Mouse (Mus musculus) neural tube, embryonic 12.5 days (tissue): ENCODE data around the gene Actn4. TPM values are rescaled to one million over a fixed set of nuclear protein-coding genes. Genes with fewer than 3 reads are reported as not detected.
"Not testable (repeated sequence)": the region's sequence is repeated elsewhere in the genome, so short reads cannot be mapped to it uniquely, and the experiment has no call there.

Experiments
- ATAC-seq: fragments of 200-750 bp; cut with Nextera tagmentation; 2 replicates; pipeline ENCODE4 v1.8.0; 2017; ENCODE audit warnings: low read depth, mild to moderate bottlenecking, moderate TSS enrichment, moderate library complexity; ENCODE audit not compliant: low FRiP score
- H3K27ac ChIP-seq: fragments of 300-500 bp; sonication (generic); 2 replicates; pipeline ENCODE4 v1.5.1; 2016
- H3K27me3 ChIP-seq: fragments of 300-500 bp; sonication (generic); replicated peaks from 2 replicates; pipeline ENCODE4 v1.6.1; 2016; ENCODE audit warnings: mild to moderate bottlenecking
- H3K36me3 ChIP-seq: fragments of 300-500 bp; sonication (generic); 2 replicates; pipeline ENCODE4 v1.6.1; 2016; ENCODE audit warnings: mild to moderate bottlenecking
- H3K4me1 ChIP-seq: fragments of 300-500 bp; sonication (generic); 2 replicates; pipeline ENCODE4 v1.6.1; 2016
- H3K4me2 ChIP-seq: fragments of 300-500 bp; sonication (generic); replicated peaks from 2 replicates; pipeline ENCODE4 v1.6.1; 2016; ENCODE audit warnings: mild to moderate bottlenecking
- H3K4me3 ChIP-seq: fragments of 300-500 bp; sonication (generic); 2 replicates; pipeline ENCODE4 v1.5.1; 2016
- H3K9ac ChIP-seq: fragments of 300-500 bp; sonication (generic); 2 replicates; pipeline ENCODE4 v1.6.1; 2016; ENCODE audit warnings: mild to moderate bottlenecking
- H3K9me3 ChIP-seq: fragments of 300-500 bp; sonication (generic); 2 replicates; pipeline ENCODE4 v1.6.1; 2016; ENCODE audit warnings: mild to moderate bottlenecking
- WGBS: fragments of 180-500 bp; shearing (Covaris S2); methylation state at CpG from one replicate; pipeline ENCODE4 v1.1.7; 2016; 5-methylcytosine and 5-hydroxymethylcytosine counted together
- polyA plus RNA-seq: library from polyadenylated mRNA; unstranded; fragments of >200 nt; fragmentation: Nextera tagmentation; extraction: Ambion mirVana; gene quantifications from 2 replicates; pipeline ENCODE4 v1.2.1, GENCODE M21; 2016

The Actn4 gene
- polyA plus RNA-seq, 1 experiment from 2014 or later: 192 TPM

DNA sequence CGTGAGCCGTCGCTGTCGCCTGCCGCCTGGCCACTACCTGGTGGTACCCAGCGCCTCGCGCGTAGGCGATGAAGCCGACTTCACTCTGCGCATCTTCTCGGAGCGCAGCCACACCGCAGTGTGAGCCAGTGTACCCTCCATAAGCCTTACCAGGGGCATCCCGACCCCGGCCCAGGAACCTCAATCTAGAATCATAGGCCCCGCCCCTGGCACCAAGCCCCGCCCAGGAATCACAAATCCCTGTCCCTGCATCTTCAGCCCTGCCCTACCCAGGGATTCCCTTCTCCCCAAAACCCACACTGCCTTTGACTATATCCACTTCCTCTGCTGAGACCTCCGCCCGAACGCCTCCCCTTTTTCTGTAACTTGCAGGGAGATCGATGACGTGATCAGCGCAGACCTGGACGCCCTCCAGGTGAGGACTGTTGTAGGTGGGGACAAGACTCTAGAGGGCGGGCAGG, 73.4 kb downstream of the Actn4 start:
- H3K27me3 ChIP-seq: peaks cover 37% of the 10 kb centered on the region

DNA sequence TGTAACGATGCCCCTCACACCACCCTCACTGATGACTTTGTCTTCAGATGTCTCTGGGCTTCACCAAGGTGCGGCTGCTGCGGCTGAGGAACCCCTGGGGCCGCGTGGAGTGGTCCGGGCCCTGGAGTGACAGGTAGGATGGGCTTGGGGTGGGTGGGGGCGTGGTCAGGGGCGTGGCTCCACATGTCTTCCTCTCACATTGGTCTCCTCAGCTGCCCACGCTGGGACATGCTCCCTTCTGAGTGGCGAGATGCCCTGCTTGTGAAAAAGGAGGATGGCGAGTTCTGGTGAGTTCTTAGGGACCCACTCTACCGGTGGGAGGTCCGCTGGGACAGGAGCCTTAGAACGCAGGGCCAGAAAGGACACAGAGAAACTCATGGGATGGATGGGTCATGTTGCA, 75.7 kb downstream of the Actn4 start:
- Histone ChIP-seq H3K4me3 (no peak overlapping the region), H3K9ac (no peak overlapping the region), H3K4me2 (no peak overlapping the region), H3K27ac (no peak overlapping the region), H3K27me3 (peaks cover 37% of the 10 kb centered on the region), H3K36me3 (peaks cover 8% of the 10 kb centered on the region; the same call in 1 of the 2 replicates), H3K9me3 (no peaks in the 10 kb centered on the region), H3K4me1 (peaks cover 12% of the 10 kb centered on the region)
- ATAC-seq: no peak
- WGBS: 22% methylated on average over 14 of the region's 14 CpGs

More for the DNA sequence above, 73.4 kb downstream of the Actn4 start:
- peak; percentile 17; the same call in 1 of the 2 replicates for ATAC-seq
- Histone ChIP-seq H3K4me1 (peaks cover 10% of the 10 kb centered on the region), H3K4me3 (peak overlapping the region; percentile 29), H3K4me2 (peak overlapping the region; percentile 63), H3K9ac (peak overlapping the region; percentile 56), H3K36me3 (peaks cover 28% of the 10 kb centered on the region), H3K9me3 (no peaks in the 10 kb centered on the region), H3K27ac (no peak overlapping the region)
- WGBS: 2% methylated on average over 27 of the region's 27 CpGs

DNA sequence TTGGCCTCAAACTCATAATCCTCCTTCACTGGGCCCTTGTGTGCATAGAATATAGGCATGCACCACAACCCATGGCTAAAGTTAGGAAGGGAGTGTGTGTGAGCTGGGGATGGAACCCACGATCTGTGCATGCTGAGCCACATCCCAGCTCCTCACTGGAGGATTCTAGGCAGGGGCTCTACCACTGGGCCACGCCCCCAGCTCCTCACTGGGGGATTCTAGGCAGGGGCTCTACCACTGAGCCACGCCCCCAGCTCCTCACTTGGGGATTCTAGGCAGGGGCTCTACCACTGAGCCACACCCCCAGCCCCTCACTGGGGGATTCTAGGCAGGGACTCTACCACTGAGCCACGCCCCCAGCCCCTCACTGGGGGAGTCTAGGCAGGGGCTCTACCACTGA, 78.4 kb downstream of the Actn4 start:
- not testable (repeated sequence) for H3K9ac ChIP-seq, H3K27ac ChIP-seq, ATAC-seq, H3K36me3 ChIP-seq, H3K4me2 ChIP-seq, H3K9me3 ChIP-seq, H3K4me3 ChIP-seq
- H3K4me1 ChIP-seq: peaks cover 10% of the 10 kb centered on the region
- 77% methylated on average over 4 of the region's 4 CpGs for WGBS
- peaks cover 17% of the 10 kb centered on the region for H3K27me3 ChIP-seq

DNA sequence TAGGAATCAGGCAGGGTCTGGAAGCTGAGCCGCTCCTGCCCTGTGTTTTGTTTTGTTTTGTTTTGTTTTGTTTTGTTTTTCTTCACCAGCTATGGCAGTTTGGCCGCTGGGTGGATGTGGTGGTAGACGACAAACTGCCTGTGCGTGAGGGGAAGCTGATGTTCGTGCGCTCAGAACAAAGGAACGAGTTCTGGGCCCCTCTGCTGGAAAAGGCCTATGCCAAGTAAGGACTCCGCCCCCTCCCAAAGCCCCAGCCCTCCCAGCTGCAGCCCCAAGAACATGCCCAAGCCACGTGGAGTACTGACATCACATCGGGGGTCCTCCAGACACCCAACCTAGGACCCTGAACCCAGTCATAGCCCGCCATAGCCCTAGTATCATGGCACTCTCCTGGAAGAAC, 79.1 kb downstream of the Actn4 start:
- WGBS: 82% methylated on average over 11 of the region's 11 CpGs
- Histone ChIP-seq H3K9me3 (no peaks in the 10 kb centered on the region), H3K4me3 (no peak overlapping the region), H3K4me2 (no peak overlapping the region), H3K36me3 (no peaks in the 10 kb centered on the region), H3K9ac (no peak overlapping the region), H3K27me3 (peaks cover 10% of the 10 kb centered on the region), H3K4me1 (peaks cover 4% of the 10 kb centered on the region; the same call in 1 of the 2 replicates), H3K27ac (no peak overlapping the region)
- no peak for ATAC-seq

GRCm38 (mm10) chr7:28881199-28881598, 80.9 kb downstream of the Actn4 start, which contains the start of gene Capn12:
Gene Capn12 (plus strand): TSS chr7:28881422.
- H3K9me3 ChIP-seq: no peaks in the 10 kb centered on the region
- H3K4me1 ChIP-seq: peaks cover 4% of the 10 kb centered on the region; the same call in 1 of the 2 replicates
- 31% methylated on average over 13 of the region's 13 CpGs for WGBS
- H3K4me3 ChIP-seq: no peak within 1 kb of the TSS
- H3K9ac ChIP-seq: no peak within 1 kb of the TSS
- H3K4me2 ChIP-seq: no peak within 1 kb of the TSS
- H3K27me3 ChIP-seq: no peaks in the 10 kb centered on the region; the same call in 1 of the 2 replicates
- ATAC-seq: no peak
- no peaks in the 10 kb centered on the region for H3K36me3 ChIP-seq
- no peak within 1 kb of the TSS for H3K27ac ChIP-seq

DNA sequence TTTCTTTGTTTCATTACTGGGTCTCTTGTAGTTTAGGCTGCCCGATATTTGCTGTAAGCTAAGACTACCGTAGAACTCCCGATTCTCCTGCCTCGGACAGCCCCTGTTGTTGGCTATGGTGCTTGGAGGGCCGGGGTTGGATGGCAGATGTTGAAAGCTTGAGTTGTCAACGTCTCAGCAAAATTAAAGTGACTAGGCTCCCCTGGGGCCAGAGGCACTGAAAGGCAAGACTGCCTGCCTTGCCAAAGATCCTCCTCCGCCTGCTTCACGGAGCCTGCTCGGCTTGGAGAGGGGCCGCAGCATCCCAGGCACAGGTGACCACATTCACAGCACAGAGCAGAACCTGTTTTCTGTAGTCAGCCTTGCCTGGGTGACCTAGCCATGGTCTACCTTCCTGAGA, 81.6 kb downstream of the Actn4 start:
- H3K9ac ChIP-seq: no peak overlapping the region
- WGBS: 86% methylated on average over 10 of the region's 10 CpGs
- no peaks in the 10 kb centered on the region for H3K9me3 ChIP-seq
- ATAC-seq: no peak
- no peak overlapping the region for H3K4me3 ChIP-seq
- no peaks in the 10 kb centered on the region for H3K27me3 ChIP-seq
- no peak overlapping the region for H3K27ac ChIP-seq
- H3K36me3 ChIP-seq: no peaks in the 10 kb centered on the region
- H3K4me1 ChIP-seq: peaks cover 4% of the 10 kb centered on the region; the same call in 1 of the 2 replicates
- no peak overlapping the region for H3K4me2 ChIP-seq

DNA sequence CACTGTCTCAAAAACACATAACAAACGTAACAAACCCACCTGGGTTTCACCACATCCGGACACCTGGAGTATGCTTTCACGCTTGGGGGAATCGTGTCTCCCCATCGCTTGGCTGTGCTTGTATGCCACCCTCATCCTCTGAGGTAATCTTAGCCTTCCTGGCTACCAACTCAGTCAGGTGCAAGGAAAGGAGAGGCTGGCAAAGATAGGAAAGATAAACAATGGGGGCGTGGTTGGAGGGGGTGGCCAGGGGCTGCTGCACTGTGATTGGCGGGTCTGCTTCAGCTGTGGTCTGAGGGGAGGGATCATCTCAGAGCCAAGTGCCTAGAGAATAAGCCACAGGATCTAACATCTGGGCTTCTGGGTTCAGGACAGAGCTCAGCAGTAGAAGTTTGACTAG, 82.5 kb downstream of the Actn4 start:
- Histone ChIP-seq H3K36me3 (no peaks in the 10 kb centered on the region), H3K4me2 (no peak overlapping the region), H3K4me1 (peaks cover 4% of the 10 kb centered on the region; the same call in 1 of the 2 replicates), H3K9ac (no peak overlapping the region), H3K27ac (no peak overlapping the region), H3K4me3 (no peak overlapping the region), H3K27me3 (no peaks in the 10 kb centered on the region), H3K9me3 (no peaks in the 10 kb centered on the region)
- WGBS: 82% methylated on average over 7 of the region's 7 CpGs
- no peak for ATAC-seq

GRCm38 (mm10) chr7:28877856-28878255, 84.3 kb downstream of the Actn4 start:
- no peak overlapping the region for H3K4me3 ChIP-seq
- no peak overlapping the region for H3K4me2 ChIP-seq
- H3K27ac ChIP-seq: no peak overlapping the region
- peaks cover 4% of the 10 kb centered on the region; the same call in 1 of the 2 replicates for H3K4me1 ChIP-seq
- no peaks in the 10 kb centered on the region for H3K36me3 ChIP-seq
- H3K9me3 ChIP-seq: no peaks in the 10 kb centered on the region
- H3K27me3 ChIP-seq: no peaks in the 10 kb centered on the region
- ATAC-seq: no peak
- no peak overlapping the region for H3K9ac ChIP-seq
- WGBS: 83% methylated on average over 4 of the region's 4 CpGs

DNA sequence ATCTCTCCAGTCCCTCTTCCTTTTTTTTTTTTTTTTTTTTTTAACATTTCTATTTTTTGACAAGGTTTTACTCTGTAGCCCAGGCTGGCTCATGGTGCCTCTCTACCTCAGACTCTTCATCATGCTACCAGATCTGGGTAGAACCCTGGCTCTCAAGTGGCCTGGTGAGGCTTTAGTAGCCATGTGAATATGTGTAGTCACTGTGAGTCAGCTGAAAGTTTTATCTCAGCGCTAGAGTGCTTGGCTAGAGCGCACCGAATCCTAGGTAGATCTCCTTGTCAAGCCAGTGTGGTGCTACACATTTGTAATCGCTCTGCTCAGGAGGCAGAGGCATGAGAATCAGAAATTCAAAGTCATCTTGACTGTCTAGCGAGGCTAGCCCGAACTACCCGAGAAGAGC, 85.0 kb downstream of the Actn4 start:
- H3K4me3 ChIP-seq: no peak overlapping the region
- no peak overlapping the region for H3K9ac ChIP-seq
- peaks cover 4% of the 10 kb centered on the region; the same call in 1 of the 2 replicates for H3K4me1 ChIP-seq
- WGBS: 82% methylated on average over 7 of the region's 7 CpGs
- no peak overlapping the region for H3K4me2 ChIP-seq
- no peak overlapping the region for H3K27ac ChIP-seq
- ATAC-seq: no peak
- no peaks in the 10 kb centered on the region for H3K9me3 ChIP-seq
- H3K27me3 ChIP-seq: no peaks in the 10 kb centered on the region
- no peaks in the 10 kb centered on the region for H3K36me3 ChIP-seq

GRCm38 (mm10) chr7:28876099-28876498, 86.0 kb downstream of the Actn4 start:
- Histone ChIP-seq H3K4me3 (no peak overlapping the region), H3K36me3 (no peaks in the 10 kb centered on the region), H3K9ac (no peak overlapping the region), H3K27ac (no peak overlapping the region), H3K9me3 (no peaks in the 10 kb centered on the region), H3K4me1 (no peaks in the 10 kb centered on the region), H3K27me3 (no peaks in the 10 kb centered on the region), H3K4me2 (no peak overlapping the region)
- no peak for ATAC-seq
- 75% methylated on average over 4 of the region's 4 CpGs for WGBS

DNA sequence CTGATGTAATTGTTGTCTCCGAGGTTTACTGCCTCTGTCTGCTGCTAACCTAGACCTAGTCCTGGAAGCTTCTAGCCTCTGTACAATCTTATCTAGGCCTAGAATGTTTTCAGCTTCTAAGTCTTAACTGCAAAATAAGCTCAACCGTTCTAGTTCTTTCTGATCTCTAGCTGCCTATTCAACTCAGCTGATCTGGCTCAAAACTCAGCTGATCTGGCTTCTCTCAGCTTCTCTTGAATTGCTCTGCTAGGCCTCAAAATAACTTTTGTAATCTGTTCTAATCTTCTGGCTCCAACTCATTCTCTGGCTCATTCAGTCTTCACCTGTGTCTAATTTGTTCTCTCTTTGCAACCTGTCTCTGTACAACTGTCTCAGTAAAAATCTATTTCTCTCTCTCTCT, 87.6 kb downstream of the Actn4 start:
- Histone ChIP-seq H3K36me3 (no peaks in the 10 kb centered on the region), H3K4me1 (no peaks in the 10 kb centered on the region), H3K4me3 (no peak overlapping the region), H3K9ac (no peak overlapping the region), H3K9me3 (no peaks in the 10 kb centered on the region), H3K27me3 (no peaks in the 10 kb centered on the region), H3K27ac (no peak overlapping the region), H3K4me2 (no peak overlapping the region)
- ATAC-seq: no peak
- 69% methylated on average over 2 of the region's 2 CpGs for WGBS

DNA sequence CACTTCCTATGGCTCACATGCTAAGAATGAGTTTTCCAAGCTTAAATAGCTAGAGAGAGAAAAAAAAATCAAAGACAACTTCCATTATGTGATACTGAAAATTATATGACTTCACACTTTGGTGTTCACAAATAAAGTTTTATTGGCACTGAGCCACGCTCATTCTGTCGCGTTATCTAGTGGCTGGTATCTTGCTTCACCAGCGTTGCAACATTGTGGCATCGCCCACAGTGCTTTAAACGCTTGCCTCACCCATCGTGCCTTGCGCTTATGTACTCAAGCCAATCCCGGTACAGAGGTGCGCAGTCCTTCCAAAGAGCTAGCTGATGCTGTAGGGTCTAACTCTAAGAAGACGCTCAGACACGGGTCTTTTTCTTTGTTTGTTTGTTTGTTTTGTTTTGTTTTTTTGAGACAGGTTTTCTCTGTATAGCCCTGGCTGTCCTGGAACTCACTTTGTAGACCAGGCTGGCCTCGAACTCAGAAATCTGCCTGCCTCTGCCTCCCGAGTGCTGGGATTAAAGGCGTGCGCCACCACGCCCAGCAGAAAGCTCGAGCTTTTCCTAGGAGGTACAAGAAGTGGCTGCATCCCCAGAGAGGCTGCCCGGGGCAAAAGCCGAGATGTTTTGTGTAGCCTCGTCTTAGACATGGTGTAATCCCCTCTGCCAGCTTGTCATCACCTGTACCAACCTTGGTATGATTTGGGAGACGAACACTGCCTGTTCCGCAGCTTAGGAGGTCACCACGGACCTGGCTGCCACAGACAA, 91.1 kb downstream of the Actn4 start:
- Histone ChIP-seq H3K27me3 (no peaks in the 10 kb centered on the region), H3K9me3 (no peaks in the 10 kb centered on the region)
- ATAC-seq: no peak

More for the DNA sequence above, 91.1 kb downstream of the Actn4 start:
- H3K4me3 ChIP-seq: no peak overlapping the region
- 91% methylated on average over 24 of the region's 24 CpGs for WGBS
- no peaks in the 10 kb centered on the region for H3K4me1 ChIP-seq
- H3K27ac ChIP-seq: no peak overlapping the region
- no peak overlapping the region for H3K4me2 ChIP-seq
- H3K9ac ChIP-seq: no peak overlapping the region
- no peaks in the 10 kb centered on the region for H3K36me3 ChIP-seq
